Mouse (Mus musculus) frontal cortex, postnatal 10 days (tissue): ENCODE results near the gene Rcn3.
"Not testable (repeated sequence)": the region's sequence is repeated elsewhere in the genome, so short reads cannot be mapped to it uniquely, and the experiment has no call there.

Experiments used
- DNase-seq, 2 experiments: peaks; one replicate each; pipeline ENCODE4 v3.0.0; 2022; ENCODE audit warnings: low spot score in 2 of 2, mixed read lengths in 1 of 2

Gene Rcn3

GRCm38 (mm10) chr7:45124224-45125143 lies 32.5 kb upstream of the Rcn3 start, which contains the start of gene Rps11:
Gene Rps11 (minus strand): TSS chr7:45124439.
- peak; percentile 98 to 99 for DNase-seq

- no peak for DNase-seq
Observed at GRCm38 (mm10) chr7:45123186-45123570, 31.2 kb upstream of the Rcn3 start.

- DNase-seq: no peak
Observed at GRCm38 (mm10) chr7:45122561-45123185, 30.7 kb upstream of the Rcn3 start.

- DNase-seq: no peak
Observed at GRCm38 (mm10) chr7:45121966-45122365, 29.9 kb upstream of the Rcn3 start.

GRCm38 (mm10) chr7:45121404-45121803 lies 29.4 kb upstream of the Rcn3 start:
- no peak for DNase-seq

- no peak for DNase-seq
Observed at GRCm38 (mm10) chr7:45119780-45120709, 28.0 kb upstream of the Rcn3 start.

GRCm38 (mm10) chr7:45118336-45118735 lies 26.3 kb upstream of the Rcn3 start:
- no peak for DNase-seq

- no peak for DNase-seq
Observed at GRCm38 (mm10) chr7:45117566-45117965, 25.5 kb upstream of the Rcn3 start.

GRCm38 (mm10) chr7:45113476-45113875 lies 21.5 kb upstream of the Rcn3 start:
- no peak for DNase-seq

- no peak for DNase-seq
Observed at GRCm38 (mm10) chr7:45112529-45112928, 20.5 kb upstream of the Rcn3 start.

- DNase-seq: no peak
Observed at GRCm38 (mm10) chr7:45111940-45112339, 19.9 kb upstream of the Rcn3 start.

GRCm38 (mm10) chr7:45110089-45110488 lies 18.1 kb upstream of the Rcn3 start:
- not testable (repeated sequence) for DNase-seq

- no peak for DNase-seq
Observed at GRCm38 (mm10) chr7:45107052-45107645, 15.1 kb upstream of the Rcn3 start.

GRCm38 (mm10) chr7:45106441-45106840 lies 14.4 kb upstream of the Rcn3 start:
- no peak for DNase-seq

GRCm38 (mm10) chr7:45105491-45105890 lies 13.5 kb upstream of the Rcn3 start:
- DNase-seq: no peak

- no peak for DNase-seq
Observed at GRCm38 (mm10) chr7:45104941-45105340, 12.9 kb upstream of the Rcn3 start.

GRCm38 (mm10) chr7:45103652-45104180 lies 11.7 kb upstream of the Rcn3 start, which contains the start of gene Fcgrt:
Gene Fcgrt (minus strand): TSS chr7:45103851.
- DNase-seq: peak; percentile 58 to 61

- no peak for DNase-seq
Observed at GRCm38 (mm10) chr7:45102940-45103585, 11.0 kb upstream of the Rcn3 start.

- DNase-seq: no peak
Observed at GRCm38 (mm10) chr7:45102441-45102840, 10.4 kb upstream of the Rcn3 start.

GRCm38 (mm10) chr7:45100046-45100445 lies 8.0 kb upstream of the Rcn3 start:
- DNase-seq: no peak
